Mouse (Mus musculus) hindbrain, embryonic 13.5 days (tissue): ENCODE results near the gene Dck. TPM values are rescaled to one million over a fixed set of nuclear protein-coding genes. Genes with fewer than 3 reads are reported as not detected.

ENCODE experiments used
- ATAC-seq: fragments of 200-750 bp; cut with Nextera tagmentation; 2 replicates; pipeline ENCODE4 v1.8.0; 2017; ENCODE audit warnings: moderate TSS enrichment; ENCODE audit not compliant: low FRiP score
- H3K27ac ChIP-seq: fragments of 300-500 bp; sonication (generic); 2 replicates; pipeline ENCODE4 v1.5.1; 2015; ENCODE audit warnings: inconsistent platforms, mild to moderate bottlenecking, moderate library complexity
- H3K27me3 ChIP-seq: fragments of 300-500 bp; sonication (generic); 2 replicates; pipeline ENCODE4 v1.6.1; 2015; ENCODE audit warnings: mild to moderate bottlenecking, inconsistent platforms
- H3K36me3 ChIP-seq: fragments of 300-500 bp; sonication (generic); 2 replicates; pipeline ENCODE4 v1.6.1; 2015; ENCODE audit warnings: mild to moderate bottlenecking, inconsistent platforms
- H3K4me1 ChIP-seq: fragments of 300-500 bp; sonication (generic); replicated peaks from 2 replicates; pipeline ENCODE4 v1.6.1; 2015; ENCODE audit warnings: inconsistent platforms
- H3K4me2 ChIP-seq: fragments of 300-500 bp; sonication (generic); 2 replicates; pipeline ENCODE4 v1.6.1; 2015; ENCODE audit warnings: inconsistent platforms, mild to moderate bottlenecking, moderate library complexity
- H3K4me3 ChIP-seq: fragments of 300-500 bp; sonication (generic); 2 replicates; pipeline ENCODE4 v1.5.1; 2015; ENCODE audit warnings: mild to moderate bottlenecking, inconsistent platforms
- H3K9ac ChIP-seq: fragments of 300-500 bp; sonication (generic); 2 replicates; pipeline ENCODE4 v1.6.1; 2015; ENCODE audit warnings: mild to moderate bottlenecking, inconsistent platforms
- H3K9me3 ChIP-seq: fragments of 300-500 bp; sonication (generic); 2 replicates; pipeline ENCODE4 v1.6.1; 2016; ENCODE audit warnings: inconsistent platforms
- WGBS: fragments of 180-500 bp; shearing (Covaris S2); methylation state at CpG from one replicate; pipeline ENCODE4 v1.1.7; 2015; 5-methylcytosine and 5-hydroxymethylcytosine counted together
- polyA plus RNA-seq: library from polyadenylated mRNA; unstranded; fragments of >200 nt; fragmentation: Nextera tagmentation; extraction: Ambion mirVana; gene quantifications from 2 replicates; pipeline ENCODE4 v1.2.1, GENCODE M21; 2015

Dck gene
- polyA plus RNA-seq, 1 experiment from 2014 or later: 68.0 TPM

DNA sequence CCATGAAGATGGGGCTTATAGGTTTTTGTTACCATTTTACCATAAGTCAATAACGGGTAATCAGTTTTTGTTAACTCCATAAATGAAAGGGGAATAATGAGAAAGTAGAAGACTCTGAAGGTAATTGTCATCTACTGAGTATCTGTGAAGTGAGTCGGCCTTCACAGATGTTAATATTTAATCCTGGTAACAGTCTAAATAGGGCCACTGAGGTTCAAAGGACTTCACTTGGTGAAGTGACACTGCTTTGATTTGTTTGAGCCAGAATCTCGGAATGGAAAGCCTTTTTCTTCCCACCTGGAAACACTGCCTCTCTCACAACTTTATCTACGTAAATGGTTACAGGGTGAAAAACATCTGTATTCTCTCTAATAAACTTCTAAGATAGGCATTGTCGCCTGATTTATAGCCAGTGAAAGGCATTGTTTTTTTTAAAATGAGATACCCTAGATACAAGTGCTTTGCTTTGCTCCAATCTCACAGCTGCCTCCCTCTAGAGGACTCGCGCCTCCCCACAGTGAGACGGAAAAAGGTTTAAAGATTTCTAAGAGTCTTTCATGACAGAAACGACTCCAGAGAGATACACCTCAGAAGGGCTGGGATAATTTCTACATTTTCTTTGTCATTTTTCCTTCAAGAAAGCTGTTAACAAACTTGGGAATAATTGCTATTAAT lies 31.3 kb downstream of the Dck start:
- H3K4me2 ChIP-seq: no peak overlapping the region
- no peaks in the 10 kb centered on the region for H3K9me3 ChIP-seq
- H3K36me3 ChIP-seq: no peaks in the 10 kb centered on the region
- no peak overlapping the region for H3K9ac ChIP-seq
- 50% methylated on average over 9 of the region's 9 CpGs for WGBS
- no peak overlapping the region for H3K4me3 ChIP-seq
- ATAC-seq: no peak
- no peak overlapping the region for H3K27ac ChIP-seq
- H3K27me3 ChIP-seq: no peaks in the 10 kb centered on the region; the same call in 1 of the 2 replicates
- no peaks in the 10 kb centered on the region for H3K4me1 ChIP-seq

GRCm38 (mm10) chr5:88796588-88796987 lies 31.8 kb downstream of the Dck start:
- H3K9me3 ChIP-seq: no peaks in the 10 kb centered on the region
- H3K27ac ChIP-seq: no peak overlapping the region
- H3K36me3 ChIP-seq: no peaks in the 10 kb centered on the region
- ATAC-seq: no peak
- no peak overlapping the region for H3K9ac ChIP-seq
- WGBS: 65% methylated on average over 11 of the region's 11 CpGs
- no peak overlapping the region for H3K4me3 ChIP-seq
- no peaks in the 10 kb centered on the region; the same call in 1 of the 2 replicates for H3K27me3 ChIP-seq
- no peak overlapping the region for H3K4me2 ChIP-seq
- H3K4me1 ChIP-seq: no peaks in the 10 kb centered on the region

- no peaks in the 10 kb centered on the region for H3K4me1 ChIP-seq
- no peak overlapping the region for H3K4me3 ChIP-seq
- no peak overlapping the region for H3K27ac ChIP-seq
- no peaks in the 10 kb centered on the region for H3K9me3 ChIP-seq
- ATAC-seq: no peak
- no peak overlapping the region for H3K4me2 ChIP-seq
- H3K36me3 ChIP-seq: no peaks in the 10 kb centered on the region
- H3K9ac ChIP-seq: no peak overlapping the region
- H3K27me3 ChIP-seq: no peaks in the 10 kb centered on the region; the same call in 1 of the 2 replicates
- WGBS: 73% methylated on average over 6 of the region's 6 CpGs
Measured at GRCm38 (mm10) chr5:88797121-88797520, 32.3 kb downstream of the Dck start.

DNA sequence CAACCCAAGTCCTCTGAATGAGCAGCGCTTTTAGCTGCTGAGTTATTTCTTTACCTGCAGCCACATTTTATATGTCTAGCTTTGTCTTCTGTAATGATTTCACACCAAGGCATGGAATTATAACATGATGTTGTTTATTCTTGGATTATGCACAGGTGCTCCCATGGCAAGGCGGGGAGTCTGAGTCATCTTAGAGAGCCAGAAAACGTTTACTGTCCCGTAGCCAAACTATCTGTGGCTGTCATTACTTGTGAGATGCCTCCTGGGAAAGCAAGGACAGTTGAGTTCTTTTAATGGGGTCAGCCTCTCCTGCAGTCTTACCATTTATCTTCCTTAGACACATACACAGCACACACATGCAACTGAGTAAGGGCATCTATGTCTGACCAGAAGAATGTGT lies 40.8 kb downstream of the Dck start:
- Histone ChIP-seq H3K9ac (no peak overlapping the region), H3K4me1 (peaks cover 9% of the 10 kb centered on the region; the same call in 1 of the 2 replicates), H3K4me3 (no peak overlapping the region), H3K36me3 (no peaks in the 10 kb centered on the region), H3K9me3 (no peaks in the 10 kb centered on the region), H3K4me2 (no peak overlapping the region), H3K27me3 (no peaks in the 10 kb centered on the region), H3K27ac (no peak overlapping the region)
- no peak for ATAC-seq
- WGBS: 90% methylated on average over 4 of the region's 4 CpGs

DNA sequence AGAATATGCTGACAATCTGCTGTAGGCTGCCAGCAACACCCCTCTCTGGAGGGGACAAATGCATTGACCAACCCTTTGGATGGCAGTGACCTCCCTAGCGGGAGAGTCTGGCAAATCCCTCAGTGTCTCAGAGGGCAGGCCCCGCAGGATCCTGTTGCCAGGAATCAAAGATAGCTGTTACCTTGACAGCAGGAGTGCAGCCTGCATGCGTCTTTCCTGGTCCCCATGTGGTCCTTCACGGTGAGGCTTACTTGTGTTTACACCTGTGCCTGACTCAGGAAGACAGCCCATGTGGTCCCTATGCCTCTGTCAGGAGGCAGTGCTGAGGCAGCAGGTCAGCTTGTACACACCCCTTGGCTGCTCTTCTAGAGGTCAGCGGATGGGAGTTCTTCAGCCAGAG lies 41.5 kb downstream of the Dck start:
- 30% methylated on average over 5 of the region's 5 CpGs for WGBS
- Histone ChIP-seq H3K4me3 (no peak overlapping the region), H3K9me3 (no peaks in the 10 kb centered on the region), H3K9ac (no peak overlapping the region), H3K27me3 (no peaks in the 10 kb centered on the region), H3K27ac (no peak overlapping the region), H3K4me2 (no peak overlapping the region), H3K4me1 (peaks cover 9% of the 10 kb centered on the region; the same call in 1 of the 2 replicates), H3K36me3 (no peaks in the 10 kb centered on the region)
- no peak for ATAC-seq

DNA sequence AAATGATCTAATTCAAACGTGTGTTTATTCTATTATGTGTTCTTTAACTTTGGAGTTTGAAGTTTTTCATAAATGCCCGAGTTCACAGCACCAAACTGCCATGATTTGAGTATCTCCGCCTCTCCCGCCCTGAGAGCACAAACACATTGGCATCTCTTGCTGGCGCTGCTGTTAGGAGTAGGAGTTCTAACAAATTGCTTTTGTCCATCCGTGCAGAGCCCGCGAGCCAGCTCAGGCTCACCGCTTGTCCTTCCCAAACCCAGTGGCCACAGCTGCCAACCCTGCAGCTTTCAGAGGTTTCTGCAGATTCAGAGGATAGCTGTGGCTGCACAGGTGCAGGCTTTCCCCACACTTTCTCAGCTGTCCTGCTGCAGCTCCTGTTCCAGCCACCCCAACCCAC lies 42.5 kb downstream of the Dck start:
- H3K4me2 ChIP-seq: no peak overlapping the region
- WGBS: 35% methylated on average over 9 of the region's 9 CpGs

DNA sequence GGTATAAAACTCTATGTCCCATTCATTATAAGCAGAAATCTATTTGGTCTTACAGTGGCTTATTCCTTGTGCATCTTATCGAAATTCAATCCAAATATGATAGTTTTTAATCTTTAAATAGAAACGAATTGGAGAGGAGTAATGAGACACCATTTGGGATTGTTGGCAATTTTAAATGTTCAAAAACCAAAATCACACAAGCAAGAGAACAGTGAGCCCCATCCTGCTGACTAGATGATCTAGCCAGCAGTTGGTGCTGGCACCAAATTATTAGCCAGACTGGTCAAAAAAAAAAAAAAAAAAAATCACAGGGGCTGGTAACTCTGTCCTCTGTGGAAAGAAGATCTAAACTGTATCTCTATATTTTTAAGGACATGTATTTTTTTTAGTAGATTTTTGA lies 48.4 kb downstream of the Dck start:
- ATAC-seq: no peak
- H3K9me3 ChIP-seq: no peaks in the 10 kb centered on the region
- H3K4me3 ChIP-seq: no peak overlapping the region
- 89% methylated on average over 2 of the region's 2 CpGs for WGBS
- no peak overlapping the region for H3K27ac ChIP-seq
- H3K9ac ChIP-seq: no peak overlapping the region
- H3K27me3 ChIP-seq: no peaks in the 10 kb centered on the region
- no peaks in the 10 kb centered on the region for H3K4me1 ChIP-seq
- H3K36me3 ChIP-seq: no peaks in the 10 kb centered on the region
- H3K4me2 ChIP-seq: no peak overlapping the region

More for the DNA sequence above, 42.5 kb downstream of the Dck start:
- H3K4me1 ChIP-seq: peaks cover 9% of the 10 kb centered on the region; the same call in 1 of the 2 replicates
- ATAC-seq: no peak
- H3K27me3 ChIP-seq: no peaks in the 10 kb centered on the region
- no peak overlapping the region for H3K9ac ChIP-seq
- no peaks in the 10 kb centered on the region for H3K36me3 ChIP-seq
- no peaks in the 10 kb centered on the region for H3K9me3 ChIP-seq
- no peak overlapping the region for H3K4me3 ChIP-seq
- H3K27ac ChIP-seq: no peak overlapping the region

DNA sequence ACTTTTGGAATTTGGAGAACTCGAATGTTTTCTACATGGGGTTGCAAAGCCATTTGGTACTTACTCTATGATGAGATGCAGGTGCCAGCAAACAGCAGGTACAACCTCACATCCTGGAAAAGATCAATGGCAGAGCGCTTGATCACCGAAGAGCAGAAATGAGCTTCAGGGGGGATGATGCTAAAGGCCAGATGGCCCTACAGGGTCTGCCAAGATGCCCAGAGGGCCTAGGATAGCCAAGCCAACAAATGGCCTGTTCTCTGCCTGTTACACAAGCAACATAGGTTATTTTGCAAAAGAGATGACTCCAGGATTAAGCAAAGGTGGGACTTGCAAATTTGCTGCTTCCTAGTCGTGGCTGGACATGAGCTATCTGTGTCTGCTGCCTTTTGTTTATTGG lies 49.8 kb downstream of the Dck start:
- no peak overlapping the region for H3K4me3 ChIP-seq
- H3K27me3 ChIP-seq: no peaks in the 10 kb centered on the region
- no peak overlapping the region for H3K9ac ChIP-seq
- 87% methylated on average over 4 of the region's 4 CpGs for WGBS
- no peak overlapping the region for H3K4me2 ChIP-seq
- no peaks in the 10 kb centered on the region for H3K4me1 ChIP-seq
- ATAC-seq: no peak
- no peak overlapping the region for H3K27ac ChIP-seq
- H3K9me3 ChIP-seq: no peaks in the 10 kb centered on the region
- no peaks in the 10 kb centered on the region for H3K36me3 ChIP-seq

GRCm38 (mm10) chr5:88821542-88821941 lies 56.7 kb downstream of the Dck start:
- Histone ChIP-seq H3K9me3 (no peaks in the 10 kb centered on the region), H3K9ac (no peak overlapping the region), H3K4me2 (no peak overlapping the region), H3K4me3 (no peak overlapping the region), H3K27ac (no peak overlapping the region), H3K36me3 (no peaks in the 10 kb centered on the region), H3K4me1 (no peaks in the 10 kb centered on the region), H3K27me3 (no peaks in the 10 kb centered on the region)
- 69% methylated on average over 1 of the region's 1 CpGs for WGBS
- no peak for ATAC-seq

GRCm38 (mm10) chr5:88824838-88825237 lies 60.0 kb downstream of the Dck start:
- H3K9ac ChIP-seq: no peak overlapping the region
- H3K4me3 ChIP-seq: no peak overlapping the region
- H3K9me3 ChIP-seq: no peaks in the 10 kb centered on the region
- H3K4me1 ChIP-seq: no peaks in the 10 kb centered on the region
- H3K4me2 ChIP-seq: no peak overlapping the region
- no peak overlapping the region for H3K27ac ChIP-seq
- no peak for ATAC-seq
- no peaks in the 10 kb centered on the region for H3K36me3 ChIP-seq
- 78% methylated on average over 10 of the region's 10 CpGs for WGBS
- H3K27me3 ChIP-seq: no peaks in the 10 kb centered on the region

DNA sequence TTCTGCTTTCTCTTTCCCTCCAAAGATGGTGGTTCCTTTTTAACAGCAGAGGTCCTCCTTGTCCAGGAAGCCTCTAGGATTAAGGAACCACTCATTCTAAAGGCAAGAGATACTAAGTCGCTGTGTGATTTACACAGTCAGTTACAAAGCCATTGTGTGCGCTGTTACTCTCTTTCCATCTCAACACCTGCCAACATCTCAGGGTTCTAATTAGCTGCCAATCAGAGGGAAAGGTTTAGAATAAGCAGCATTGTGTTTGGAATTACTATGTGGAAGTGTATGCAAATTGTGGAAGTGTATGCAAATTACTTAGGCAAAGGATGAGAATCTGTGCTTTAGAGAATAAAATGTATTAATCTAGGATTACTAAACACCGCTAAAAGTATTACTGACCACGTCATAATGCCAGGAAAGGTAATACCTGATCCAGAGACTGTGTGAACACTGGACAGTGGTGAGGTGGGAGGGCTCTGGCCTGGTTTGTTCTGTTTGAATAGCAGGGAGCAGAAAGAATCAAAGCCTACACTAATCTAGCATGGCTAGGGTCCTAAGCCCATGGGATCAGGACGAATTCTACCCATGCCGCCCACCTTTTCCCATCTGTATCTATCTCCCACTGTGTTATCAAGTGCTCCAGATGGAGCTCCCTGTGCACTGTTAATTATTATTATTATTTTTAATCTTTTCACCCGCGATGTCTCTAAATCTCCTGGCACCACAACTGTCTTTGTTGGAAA lies 65.2 kb downstream of the Dck start:
- WGBS: 71% methylated on average over 8 of the region's 8 CpGs
- H3K9ac ChIP-seq: no peak overlapping the region
- H3K27me3 ChIP-seq: no peaks in the 10 kb centered on the region
- H3K4me2 ChIP-seq: no peak overlapping the region
- H3K27ac ChIP-seq: no peak overlapping the region
- ATAC-seq: no peak
- no peaks in the 10 kb centered on the region for H3K4me1 ChIP-seq
- no peaks in the 10 kb centered on the region for H3K9me3 ChIP-seq
- H3K4me3 ChIP-seq: no peak overlapping the region
- H3K36me3 ChIP-seq: no peaks in the 10 kb centered on the region

GRCm38 (mm10) chr5:88830880-88831279 lies 66.1 kb downstream of the Dck start:
- no peak for ATAC-seq
- Histone ChIP-seq H3K4me2 (no peak overlapping the region), H3K4me3 (no peak overlapping the region), H3K27ac (no peak overlapping the region), H3K9ac (no peak overlapping the region), H3K9me3 (no peaks in the 10 kb centered on the region), H3K36me3 (no peaks in the 10 kb centered on the region), H3K4me1 (no peaks in the 10 kb centered on the region), H3K27me3 (no peaks in the 10 kb centered on the region)
- 79% methylated on average over 4 of the region's 4 CpGs for WGBS

DNA sequence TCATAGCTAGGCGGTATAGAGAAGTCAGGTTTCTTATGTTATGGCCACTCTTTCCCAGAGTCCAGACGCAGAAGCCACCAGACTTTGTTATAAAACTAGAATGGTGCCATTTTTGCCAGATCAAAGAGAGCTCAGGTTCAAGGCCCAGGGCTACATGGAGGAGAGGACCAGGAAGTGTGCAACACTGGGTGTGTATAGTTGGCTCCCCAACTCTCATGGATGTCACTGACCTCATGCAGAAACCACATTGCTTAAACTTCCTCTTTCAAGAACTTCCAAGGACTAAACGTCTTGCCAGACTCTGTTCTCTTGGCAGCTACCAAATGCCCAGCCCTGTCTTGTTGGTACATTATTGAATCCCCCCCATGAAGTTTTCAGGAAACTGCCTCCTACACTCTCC lies 67.1 kb downstream of the Dck start:
- no peaks in the 10 kb centered on the region for H3K27me3 ChIP-seq
- no peak for ATAC-seq
- no peak overlapping the region for H3K27ac ChIP-seq
- WGBS: 97% methylated on average over 3 of the region's 3 CpGs
- H3K9me3 ChIP-seq: no peaks in the 10 kb centered on the region
- H3K4me1 ChIP-seq: no peaks in the 10 kb centered on the region
- no peak overlapping the region for H3K9ac ChIP-seq
- H3K4me2 ChIP-seq: no peak overlapping the region
- no peaks in the 10 kb centered on the region for H3K36me3 ChIP-seq
- H3K4me3 ChIP-seq: no peak overlapping the region
